In the genomic region with DNA sequence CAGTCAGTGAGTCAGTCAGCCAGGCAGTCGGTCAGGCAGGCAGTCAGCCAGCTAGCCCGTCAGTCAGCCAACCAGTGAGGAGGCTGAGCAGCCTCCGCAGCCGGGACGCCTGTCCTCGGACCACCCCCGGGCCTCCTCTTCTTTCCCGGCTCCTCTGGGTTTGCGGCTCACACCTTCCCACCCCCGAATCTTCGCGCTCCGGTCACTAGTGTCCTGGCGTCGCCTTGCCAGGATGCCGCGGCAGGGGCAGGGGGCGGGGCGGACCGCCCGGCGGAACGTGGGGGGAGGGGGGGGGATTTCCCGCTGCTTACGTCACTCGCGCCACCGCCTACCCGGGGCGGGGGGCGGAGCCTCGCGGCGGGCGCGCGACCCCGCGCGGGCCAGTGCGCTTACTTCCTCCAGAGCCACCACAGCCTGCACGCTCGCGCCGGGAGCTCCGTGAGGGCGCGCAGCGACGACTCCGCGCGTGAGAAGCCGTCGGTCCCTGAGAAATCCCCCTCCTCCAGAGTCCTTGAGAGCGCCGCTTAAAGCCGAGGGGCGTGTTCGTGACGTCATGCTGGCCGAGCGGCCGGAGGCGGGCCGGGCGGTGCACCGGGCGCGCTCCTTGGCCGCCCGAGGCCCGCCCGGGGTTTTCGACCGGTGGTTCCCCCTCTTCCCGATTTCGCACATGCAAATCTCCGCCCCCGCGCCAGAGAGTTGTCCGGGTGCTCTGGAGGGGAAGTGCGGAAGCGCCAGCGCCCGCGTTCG, we compare ENCODE assay signal across 7 mouse cellular contexts. TPM values are rescaled to one million over a fixed set of nuclear protein-coding genes. Genes with fewer than 3 reads are reported as not detected.
A peak's percentile ranks its signal among the peaks of the same experiment; 100 is the strongest.
DNase-seq lines count a peak whose midpoint lies in the region; ATAC-seq lines count a peak whose summit lies in the region.

Rel (minus strand) TSS at position 211 of the 747 bp plus-strand sequence.

- peak; percentile 95 to 99 for DNase-seq in adrenal gland, adult (ENCODE audit: inconsistent age in 2 of 2, low spot score in 1 of 2)
- DNase-seq in embryo, embryonic 11 days, result peak; percentile 90
- DNase-seq in gastrocnemius, postnatal 36 days, result peak; percentile 94 to 97
- DNase-seq in left cerebral cortex, postnatal 25 days (ENCODE audit: low spot score in 2 of 2), result peak; percentile 90 to 94
- DNase-seq in midbrain, embryonic 10.5 days (ENCODE audit: low spot score), result peak; percentile 89
- peak; percentile 83 for DNase-seq in right cerebral cortex, postnatal 4 days

- no peaks in the 10 kb centered on the region for H3K9me3 ChIP-seq in intestine, embryonic 15.5 days
- H3K9me3 ChIP-seq in midbrain, embryonic 10.5 days (replicated peaks), result no peaks in the 10 kb centered on the region

- peak within 1 kb of the TSS; percentile 97 for H3K27ac ChIP-seq in intestine, embryonic 15.5 days
- peak within 1 kb of the TSS; percentile 93 for H3K27ac ChIP-seq in midbrain, embryonic 10.5 days (replicated peaks)

- peak within 1 kb of the TSS; percentile 74 for H3K9ac ChIP-seq in intestine, embryonic 15.5 days

- no peaks in the 10 kb centered on the region for H3K27me3 ChIP-seq in intestine, embryonic 15.5 days (replicated peaks)
- H3K27me3 ChIP-seq in midbrain, embryonic 10.5 days (ENCODE audit: low read depth, poor library complexity, severe bottlenecking), result peaks cover 40% of the 10 kb centered on the region

- peak within 1 kb of the TSS; percentile 74 for H3K4me2 ChIP-seq in intestine, embryonic 15.5 days (replicated peaks)

- no peaks in the 10 kb centered on the region for H3K4me1 ChIP-seq in intestine, embryonic 15.5 days (replicated peaks)
- H3K4me1 ChIP-seq in midbrain, embryonic 10.5 days, result peaks cover 10% of the 10 kb centered on the region

- intact Hi-C loops in gastrocnemius, postnatal 36 days (cut with DNase I), result no loop called here
- intact Hi-C loops in left cerebral cortex, postnatal 25 days (cut with DNase I), result loop anchor here (5.0 kb wide), 1 partner anchor 126 kb away; the partner anchor contains the start of gene Papolg

- WGBS in intestine, embryonic 15.5 days, result under 1% methylated on average over 88 of the region's 88 CpGs
- WGBS in midbrain, embryonic 10.5 days, result under 1% methylated on average over 83 of the region's 88 CpGs

- peak within 1 kb of the TSS; percentile 76 for H3K4me3 ChIP-seq in intestine, embryonic 15.5 days (replicated peaks)
- H3K4me3 ChIP-seq in midbrain, embryonic 10.5 days, result peak within 1 kb of the TSS; percentile 79

- peak; percentile 95 for ATAC-seq in intestine, embryonic 15.5 days

- H3K36me3 ChIP-seq in intestine, embryonic 15.5 days, result no peaks in the 10 kb centered on the region
- H3K36me3 ChIP-seq in midbrain, embryonic 10.5 days, result no peaks in the 10 kb centered on the region

RNA-seq across cellular contexts. Expression of gene Rel, which starts in this region (rescaled TPM):
- total RNA-seq in gastrocnemius, postnatal 36 days (2021), result 1 to 10 TPM; 2.3 to 2.5 TPM
- polyA plus RNA-seq in intestine, embryonic 15.5 days (2015; fragmentation: Nextera tagmentation; extraction: Ambion mirVana), result 0.73 and 0.80 TPM in 2 replicates
- total RNA-seq in left cerebral cortex, postnatal 25 days (2021), result 1 to 10 TPM; 3.5 to 3.8 TPM
- 0.55 and 0.59 TPM in 2 replicates for polyA plus RNA-seq in midbrain, embryonic 10.5 days (2016; fragmentation: Nextera tagmentation; extraction: Ambion mirVana)

Comparison
In these comparisons a context has a peak if more than half of its experiments do, and no peak if none do; other contexts are left out.
1. Peak in every context shown above with its lines: DNase-seq, ATAC-seq, H3K4me3 ChIP-seq and H3K27ac ChIP-seq.
2. Peak in ATAC-seq, H3K4me3 ChIP-seq, H3K27ac ChIP-seq, H3K9ac ChIP-seq and H3K4me2 ChIP-seq in intestine, embryonic 15.5 days; RNA of the gene not detected or under 1 TPM.
3. Peak in DNase-seq, H3K4me3 ChIP-seq and H3K27ac ChIP-seq in midbrain, embryonic 10.5 days; RNA of the gene not detected or under 1 TPM.